Mouse (Mus musculus): Measurements from ENCODE around the gene Capzb. TPM values are rescaled to one million over a fixed set of nuclear protein-coding genes. Genes with fewer than 3 reads are reported as not detected.

Capzb gene
- polyA plus RNA-seq, 1 experiment = 238 TPM

GRCm38 (mm10) chr4:139338145-139338544 lies 145.4 kb downstream of the Capzb start:
- peaks cover 17% of the 10 kb centered on the region for H3K4me1 ChIP-seq
- TF ChIP-seq FLI1 (IDR thresholded peaks at IDR 0.05; ENCODE audit: low read length) = no peak
- no peak for TF ChIP-seq GATA1 (IDR thresholded peaks at IDR 0.05; ENCODE audit: borderline replicate concordance, low read length)
- no peaks in the 10 kb centered on the region for H3K9me3 ChIP-seq
- peaks cover 7% of the 10 kb centered on the region for H3K27me3 ChIP-seq (replicated peaks)
- H3K36me3 ChIP-seq (replicated peaks; ENCODE audit: low read length) = no peaks in the 10 kb centered on the region
- no peak overlapping the region for H3K4me3 ChIP-seq (replicated peaks)

- Histone ChIP-seq H3K4me3 (replicated peaks) (no peak overlapping the region), H3K9me3 (no peaks in the 10 kb centered on the region), H3K36me3 (replicated peaks; ENCODE audit: low read length) (peaks cover 7% of the 10 kb centered on the region), H3K4me1 (peaks cover 9% of the 10 kb centered on the region), H3K27me3 (replicated peaks) (peaks cover 7% of the 10 kb centered on the region)
- TF ChIP-seq GATA1 (IDR thresholded peaks at IDR 0.05; ENCODE audit: borderline replicate concordance, low read length) = no peak
Observed at GRCm38 (mm10) chr4:139340835-139341234, 148.1 kb downstream of the Capzb start.

Other genes starting within 250 kb of the Capzb start
- gene Rnf186, start 225.8 kb upstream of the Capzb start, polyA plus RNA-seq (2012; ENCODE audit: insufficient read depth, low replicate concordance) = not detected in 2 replicates
- 0.99 and 3.2 TPM in 2 replicates for gene Tmco4, start 220.0 kb upstream of the Capzb start, polyA plus RNA-seq (2012; ENCODE audit: insufficient read depth, low replicate concordance)
- gene Htr6, start 117.3 kb upstream of the Capzb start, polyA plus RNA-seq (2012; ENCODE audit: insufficient read depth, low replicate concordance) = 3.9 TPM in 1 of 2 replicates, not detected in the other
- gene Nbl1, start 99.9 kb upstream of the Capzb start, polyA plus RNA-seq (2012; ENCODE audit: insufficient read depth, low replicate concordance) = 0.47 TPM in 1 of 2 replicates, not detected in the other
- gene Minos1, start 61.8 kb upstream of the Capzb start, polyA plus RNA-seq (2012; ENCODE audit: insufficient read depth, low replicate concordance) = 1.3 and 27.4 TPM in 2 replicates
- gene Pqlc2, start 117.8 kb downstream of the Capzb start, polyA plus RNA-seq (2012; ENCODE audit: insufficient read depth, low replicate concordance) = 26.5 and 33.4 TPM in 2 replicates
- gene Akr7a5, start 117.8 kb downstream of the Capzb start, polyA plus RNA-seq (2012; ENCODE audit: insufficient read depth, low replicate concordance) = 35.7 and 43.6 TPM in 2 replicates
- gene Mrto4, start 159.7 kb downstream of the Capzb start, polyA plus RNA-seq (2012; ENCODE audit: insufficient read depth, low replicate concordance) = 38.8 and 55.8 TPM in 2 replicates
- gene Emc1, start 159.7 kb downstream of the Capzb start, polyA plus RNA-seq (2012; ENCODE audit: insufficient read depth, low replicate concordance) = 2.2 and 3.3 TPM in 2 replicates
- gene Ubr4, start 159.7 kb downstream of the Capzb start, polyA plus RNA-seq (2012; ENCODE audit: insufficient read depth, low replicate concordance) = 58.6 and 69.3 TPM in 2 replicates